Mouse (Mus musculus) E14TG2a.4 (cell line): ENCODE measurements around the gene Idh1.

Source experiments
- CTCF ChIP-seq: conservative IDR thresholded peaks from 2 replicates; pipeline ENCODE4 v1.5.1; 2014; ENCODE audit warnings: low read length
- NANOG ChIP-seq: IDR thresholded peaks from 2 replicates; pipeline ENCODE4 v1.6.1; 2014; ENCODE audit warnings: borderline replicate concordance, low read length, mixed read lengths
- POU5F1 ChIP-seq: IDR thresholded peaks from 2 replicates; pipeline ENCODE4 v1.6.1; 2014; ENCODE audit warnings: low read length, borderline replicate concordance

DNA sequence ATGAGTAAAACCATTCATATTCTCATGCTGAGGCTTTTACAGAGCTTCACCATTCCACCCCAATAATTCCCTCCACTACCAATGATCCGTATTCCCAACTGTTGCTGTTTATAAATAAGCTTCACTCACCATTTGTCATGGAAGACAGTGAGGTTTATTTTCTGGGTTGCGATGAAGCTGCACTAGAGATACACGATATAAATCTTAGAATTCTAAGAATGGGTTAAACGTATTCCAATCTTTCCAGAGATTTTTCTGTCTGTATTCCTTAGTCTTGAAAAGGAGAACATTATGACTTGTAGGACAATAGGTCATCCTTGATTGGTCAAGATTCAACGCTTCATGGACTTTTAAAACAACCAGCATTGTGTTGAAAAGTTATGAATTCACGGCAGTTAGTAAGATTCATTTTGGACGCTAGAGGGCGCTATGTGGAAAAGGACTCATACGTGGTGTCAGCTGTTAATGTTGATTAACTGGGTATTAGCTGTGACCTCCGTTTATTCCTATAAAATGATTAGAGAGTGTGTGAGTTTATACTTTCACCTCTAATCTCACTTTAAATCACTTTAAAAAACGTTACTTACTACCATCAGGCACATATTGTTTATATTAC, 6.6 kb downstream of the Idh1 start:
- TF ChIP-seq CTCF (peak; percentile 69), NANOG (no peak), POU5F1 (no peak)
